Mouse (Mus musculus): ENCODE data around the gene Myadml2. TPM values are rescaled to one million over a fixed set of nuclear protein-coding genes. Genes with fewer than 3 reads are reported as not detected.

Myadml2 gene
- polyA plus RNA-seq, 1 experiment from 2014 or later, result not detected

GRCm38 (mm10) chr11:120598283-120598989, 49.5 kb downstream of the Myadml2 start, which contains the start of the genes Alyref and Anapc11:
TSS of gene Alyref (minus strand) at chr11:120598365.
TSS of gene Anapc11 (plus strand) at chr11:120598421.
- Histone ChIP-seq H3K27me3 (no peaks in the 10 kb centered on the region), H3K4me3 (peak within 1 kb of the TSS; percentile 99), H3K4me2 (replicated peaks) (peak within 1 kb of the TSS; percentile 87), H3K36me3 (peaks cover 44% of the 10 kb centered on the region), H3K4me1 (peaks cover 31% of the 10 kb centered on the region), H3K9ac (replicated peaks) (peak within 1 kb of the TSS; percentile 98), H3K27ac (replicated peaks) (peak within 1 kb of the TSS; percentile 90), H3K9me3 (no peaks in the 10 kb centered on the region)
- WGBS, result under 1% methylated on average over 87 of the region's 88 CpGs
- ATAC-seq (replicated peaks), result peak; percentile 98

- Histone ChIP-seq H3K4me2 (replicated peaks) (peak overlapping the region; percentile 87), H3K36me3 (peaks cover 45% of the 10 kb centered on the region), H3K4me1 (peaks cover 31% of the 10 kb centered on the region), H3K27ac (replicated peaks) (peak overlapping the region; percentile 90), H3K4me3 (peak overlapping the region; percentile 99), H3K9me3 (no peaks in the 10 kb centered on the region), H3K27me3 (no peaks in the 10 kb centered on the region), H3K9ac (replicated peaks) (peak overlapping the region; percentile 98)
- peak; percentile 67 for ATAC-seq (replicated peaks)
- 3% methylated on average over 93 of the region's 99 CpGs for WGBS
Measured at GRCm38 (mm10) chr11:120597240-120598235, 50.4 kb downstream of the Myadml2 start.

Small RNA genes within 50 kb of the gene (microRNA-seq; reads per million reads assigned to microRNA genes)
- gene Mir6936, result 2.0 reads per million

Other genes starting within 250 kb of the Myadml2 start
- 34.8 and 35.2 TPM in 2 replicates for gene Nploc4, start 210.4 kb downstream of the Myadml2 start, polyA plus RNA-seq (2015; fragmentation: Nextera tagmentation; extraction: Ambion mirVana)
- not detected in 2 replicates for gene Tspan10, start 205.5 kb downstream of the Myadml2 start, polyA plus RNA-seq (2015; fragmentation: Nextera tagmentation; extraction: Ambion mirVana)
- gene Pde6g, start 194.7 kb downstream of the Myadml2 start, polyA plus RNA-seq (2015; fragmentation: Nextera tagmentation; extraction: Ambion mirVana), result 0.18 TPM in 1 of 2 replicates, not detected in the other
- 11.1 and 12.0 TPM in 2 replicates for gene Oxld1, start 190.1 kb downstream of the Myadml2 start, polyA plus RNA-seq (2015; fragmentation: Nextera tagmentation; extraction: Ambion mirVana)
- gene Ccdc137, start 190.0 kb downstream of the Myadml2 start, polyA plus RNA-seq (2015; fragmentation: Nextera tagmentation; extraction: Ambion mirVana), result 25.2 and 29.9 TPM in 2 replicates
- 49.1 and 50.8 TPM in 2 replicates for gene Arl16, start 180.6 kb downstream of the Myadml2 start, polyA plus RNA-seq (2015; fragmentation: Nextera tagmentation; extraction: Ambion mirVana)
- 111 and 113 TPM in 2 replicates for gene Mrpl12, start 163.5 kb downstream of the Myadml2 start, polyA plus RNA-seq (2015; fragmentation: Nextera tagmentation; extraction: Ambion mirVana)
- gene Slc25a10, start 156.3 kb downstream of the Myadml2 start, polyA plus RNA-seq (2015; fragmentation: Nextera tagmentation; extraction: Ambion mirVana), result 27.0 and 32.9 TPM in 2 replicates
- gene Gcgr, start 117.5 kb downstream of the Myadml2 start, polyA plus RNA-seq (2015; fragmentation: Nextera tagmentation; extraction: Ambion mirVana), result 0.09 TPM in 2 replicates
- 242 and 245 TPM in 2 replicates for gene Mcrip1, start 98.4 kb downstream of the Myadml2 start, polyA plus RNA-seq (2015; fragmentation: Nextera tagmentation; extraction: Ambion mirVana)
- gene Ppp1r27, start 97.0 kb downstream of the Myadml2 start, polyA plus RNA-seq (2015; fragmentation: Nextera tagmentation; extraction: Ambion mirVana), result 0.23 TPM in 1 of 2 replicates, not detected in the other
- 234 and 239 TPM in 2 replicates for gene P4hb, start 74.9 kb downstream of the Myadml2 start, polyA plus RNA-seq (2015; fragmentation: Nextera tagmentation; extraction: Ambion mirVana)
- gene Arhgdia, start 66.5 kb downstream of the Myadml2 start, polyA plus RNA-seq (2015; fragmentation: Nextera tagmentation; extraction: Ambion mirVana), result 464 TPM in 2 replicates
- gene Alyref, start 49.8 kb downstream of the Myadml2 start, polyA plus RNA-seq (2015; fragmentation: Nextera tagmentation; extraction: Ambion mirVana), result 372 and 388 TPM in 2 replicates
- 199 and 205 TPM in 2 replicates for gene Anapc11, start 49.7 kb downstream of the Myadml2 start, polyA plus RNA-seq (2015; fragmentation: Nextera tagmentation; extraction: Ambion mirVana)
- gene Npb, start 39.7 kb downstream of the Myadml2 start, polyA plus RNA-seq (2015; fragmentation: Nextera tagmentation; extraction: Ambion mirVana), result 0.51 and 0.65 TPM in 2 replicates
- gene Pcyt2, start 30.2 kb downstream of the Myadml2 start, polyA plus RNA-seq (2015; fragmentation: Nextera tagmentation; extraction: Ambion mirVana), result 167 and 174 TPM in 2 replicates
- 51.4 and 53.1 TPM in 2 replicates for gene Sirt7, start 22.9 kb downstream of the Myadml2 start, polyA plus RNA-seq (2015; fragmentation: Nextera tagmentation; extraction: Ambion mirVana)
- gene Mafg, start 14.6 kb downstream of the Myadml2 start, polyA plus RNA-seq (2015; fragmentation: Nextera tagmentation; extraction: Ambion mirVana), result 42.1 and 44.1 TPM in 2 replicates
- 30.9 and 35.3 TPM in 2 replicates for gene Pycr1, start 4.4 kb downstream of the Myadml2 start, polyA plus RNA-seq (2015; fragmentation: Nextera tagmentation; extraction: Ambion mirVana)
- 0.46 and 1.1 TPM in 2 replicates for gene Notum, start 13.0 kb upstream of the Myadml2 start, polyA plus RNA-seq (2015; fragmentation: Nextera tagmentation; extraction: Ambion mirVana)
- gene Aspscr1, start 24.8 kb upstream of the Myadml2 start, polyA plus RNA-seq (2015; fragmentation: Nextera tagmentation; extraction: Ambion mirVana), result 144 and 154 TPM in 2 replicates
- 97.9 and 103 TPM in 2 replicates for gene Cenpx, start 65.6 kb upstream of the Myadml2 start, polyA plus RNA-seq (2015; fragmentation: Nextera tagmentation; extraction: Ambion mirVana)
- gene Lrrc45, start 65.8 kb upstream of the Myadml2 start, polyA plus RNA-seq (2015; fragmentation: Nextera tagmentation; extraction: Ambion mirVana), result 94.1 and 94.8 TPM in 2 replicates
- gene Rac3, start 73.3 kb upstream of the Myadml2 start, polyA plus RNA-seq (2015; fragmentation: Nextera tagmentation; extraction: Ambion mirVana), result 245 and 251 TPM in 2 replicates
- 9.0 and 9.3 TPM in 2 replicates for gene Dcxr, start 79.1 kb upstream of the Myadml2 start, polyA plus RNA-seq (2015; fragmentation: Nextera tagmentation; extraction: Ambion mirVana)
- gene Cbr2, start 84.0 kb upstream of the Myadml2 start, polyA plus RNA-seq (2015; fragmentation: Nextera tagmentation; extraction: Ambion mirVana), result 0.64 and 0.69 TPM in 2 replicates
- gene Hmga1b, start 114.6 kb upstream of the Myadml2 start, polyA plus RNA-seq (2015; fragmentation: Nextera tagmentation; extraction: Ambion mirVana), result 1.8 and 2.4 TPM in 2 replicates
- gene Rfng, start 136.0 kb upstream of the Myadml2 start, polyA plus RNA-seq (2015; fragmentation: Nextera tagmentation; extraction: Ambion mirVana), result 88.5 and 94.5 TPM in 2 replicates
- 276 and 287 TPM in 2 replicates for gene Gps1, start 136.1 kb upstream of the Myadml2 start, polyA plus RNA-seq (2015; fragmentation: Nextera tagmentation; extraction: Ambion mirVana)
- 50.0 and 50.1 TPM in 2 replicates for gene Dus1l, start 148.2 kb upstream of the Myadml2 start, polyA plus RNA-seq (2015; fragmentation: Nextera tagmentation; extraction: Ambion mirVana)
- 78.3 and 80.6 TPM in 2 replicates for gene Fasn, start 176.4 kb upstream of the Myadml2 start, polyA plus RNA-seq (2015; fragmentation: Nextera tagmentation; extraction: Ambion mirVana)

All from forebrain, embryonic 15.5 days (tissue).